Mouse (Mus musculus) erythroblast, embryonic 14.5 days (primary cell): Measurements from ENCODE around the gene Olfr1224-ps1.

Source experiments
- GATA1 ChIP-seq: IDR thresholded peaks from 2 replicates; pipeline ENCODE4 v1.6.1; 2012; ENCODE audit warnings: low read length, inconsistent platforms, mixed read lengths
- TAL1 ChIP-seq: IDR thresholded peaks from 3 replicates; pipeline ENCODE4 v1.6.1; 2012; ENCODE audit warnings: low read length, inconsistent platforms, mixed read lengths

GRCm38 (mm10) chr2:89196325-89196982 lies 32.6 kb upstream of the Olfr1224-ps1 start:
- TF ChIP-seq GATA1 (no peak), TAL1 (no peak)
